23 mouse cellular contexts compared by ENCODE assay signal in genomic region chr9:118198557-118198956, GRCm38 (mm10). TPM values are rescaled to one million over a fixed set of nuclear protein-coding genes. Genes with fewer than 3 reads are reported as not detected.
DNase-seq lines count a peak whose midpoint lies in the region; ATAC-seq and TF ChIP-seq lines count a peak whose summit lies in the region.
"Had no signal": no experiment of that assay in that cellular context is flagged by ENCODE, and none has a peak within 500 bp of the region (broad histone marks: within the 10 kb centered on the region; RNA-seq: fewer than 3 reads in every experiment).

No protein-coding gene starts in this region.

- no peak for ATAC-seq in megakaryocyte, adult 5-6 weeks (ENCODE audit: poor library complexity, severe bottlenecking)
- ATAC-seq in midbrain, embryonic 13.5 days = 0 out of 2 replicates have a peak, but pooled peaks have one; percentile 20
- ATAC-seq in midbrain, embryonic 11.5 days (ENCODE audit: low FRiP score) = no peak
- ATAC-seq in frontal cortex, adult (ENCODE audit: low TSS enrichment) = no peak
- ATAC-seq: activated CD4-positive, CD25-positive, alpha-beta regulatory T cell, adult 4 months; CD4-positive, CD25-positive, alpha-beta regulatory T cell, adult 4 months; Patski had no signal

- H3K27ac ChIP-seq in midbrain, embryonic 13.5 days = no peak overlapping the region
- H3K27ac ChIP-seq in midbrain, embryonic 11.5 days (ENCODE audit: low read depth, low read length) = no peak overlapping the region
- no peak overlapping the region for H3K27ac ChIP-seq in MEL (ENCODE audit: control insufficient read depth, low read depth, low read length)

- no peak for TF ChIP-seq CTCF in MEL (IDR thresholded peaks at IDR 0.05 in 2 of 3, conservative IDR thresholded peaks at IDR 0.05 in 1 of 3; ENCODE audit: control insufficient read depth in 1 of 3, insufficient read depth in 1 of 3, low read depth in 2 of 3, low read length in 3 of 3, poor library complexity in 1 of 3, severe bottlenecking in 1 of 3)

- no peak for TF ChIP-seq EP300 in MEL (IDR thresholded peaks at IDR 0.05; ENCODE audit: low read depth in 1 of 2, low read length in 2 of 2)

- TF ChIP-seq POLR2A in MEL (IDR thresholded peaks at IDR 0.05; ENCODE audit: control insufficient read depth in 1 of 2, insufficient read depth in 1 of 2, low read depth in 1 of 2, low read length in 2 of 2, poor library complexity in 1 of 2) = no peak

- WGBS in midbrain, embryonic 13.5 days = 89% methylated on average over 1 of the region's 1 CpGs
- 97% methylated on average over 1 of the region's 1 CpGs for WGBS in midbrain, embryonic 11.5 days

- peak overlapping the region; percentile 74 for H3K4me3 ChIP-seq in megakaryocyte, embryonic 14.5 days (replicated peaks)
- no peak overlapping the region for H3K4me3 ChIP-seq in midbrain, embryonic 13.5 days (replicated peaks)
- no peak overlapping the region for H3K4me3 ChIP-seq in midbrain, embryonic 11.5 days (ENCODE audit: low read depth, low read length)
- H3K4me3 ChIP-seq in MEL (ENCODE audit: control insufficient read depth in 1 of 2, insufficient read depth in 1 of 2, low read depth in 2 of 2, low read length in 2 of 2) = no peak overlapping the region

- no peak for TF ChIP-seq RAD21 in MEL (IDR thresholded peaks at IDR 0.05; ENCODE audit: low read depth, low read length)

- no peaks in the 10 kb centered on the region for H3K27me3 ChIP-seq in megakaryocyte, embryonic 14.5 days (replicated peaks)
- no peaks in the 10 kb centered on the region for H3K27me3 ChIP-seq in midbrain, embryonic 13.5 days
- no peaks in the 10 kb centered on the region for H3K27me3 ChIP-seq in midbrain, embryonic 11.5 days (ENCODE audit: control insufficient read depth, insufficient read depth, low read length)
- H3K27me3 ChIP-seq in MEL (ENCODE audit: control insufficient read depth in 1 of 2, insufficient read depth in 2 of 2, low read length in 2 of 2) = no peaks in the 10 kb centered on the region
- H3K27me3 ChIP-seq: CH12.LX had no signal

- no peak overlapping the region for H3K9ac ChIP-seq in midbrain, embryonic 13.5 days (replicated peaks)
- no peak overlapping the region for H3K9ac ChIP-seq in midbrain, embryonic 11.5 days (ENCODE audit: low read length)
- no peak overlapping the region for H3K9ac ChIP-seq in MEL (ENCODE audit: control insufficient read depth, low read depth, low read length, poor library complexity, severe bottlenecking)

- no peaks in the 10 kb centered on the region for H3K9me3 ChIP-seq in megakaryocyte, embryonic 14.5 days
- H3K9me3 ChIP-seq in midbrain, embryonic 13.5 days = no peaks in the 10 kb centered on the region
- no peaks in the 10 kb centered on the region for H3K9me3 ChIP-seq in midbrain, embryonic 11.5 days (ENCODE audit: control insufficient read depth, low read length)
- no peaks in the 10 kb centered on the region for H3K9me3 ChIP-seq in MEL (replicated peaks; ENCODE audit: insufficient read depth, low read length)

- H3K79me2 ChIP-seq in MEL (ENCODE audit: control insufficient read depth, insufficient read depth, low read length, poor library complexity) = no peaks in the 10 kb centered on the region

- no peak overlapping the region for H3K4me2 ChIP-seq in midbrain, embryonic 13.5 days (replicated peaks)
- no peak overlapping the region for H3K4me2 ChIP-seq in midbrain, embryonic 11.5 days

- intact Hi-C loops in heart, postnatal 25 days (cut with DNase I) = no loop called here

- peaks cover 2% of the 10 kb centered on the region; the same call in 1 of the 2 replicates for H3K4me1 ChIP-seq in megakaryocyte, embryonic 14.5 days
- H3K4me1 ChIP-seq in midbrain, embryonic 13.5 days (replicated peaks) = peaks cover 9% of the 10 kb centered on the region
- no peaks in the 10 kb centered on the region for H3K4me1 ChIP-seq in midbrain, embryonic 11.5 days (ENCODE audit: control insufficient read depth, insufficient read depth, low read length)
- no peaks in the 10 kb centered on the region for H3K4me1 ChIP-seq in MEL (ENCODE audit: control insufficient read depth in 1 of 2, insufficient read depth in 2 of 2, low read length in 2 of 2)

- peak; percentile 53 for DNase-seq in heart, adult 11 months
- no peak for DNase-seq in heart, postnatal 25 days (ENCODE audit: low spot score)
- no peak for DNase-seq in midbrain, embryonic 11.5 days (ENCODE audit: low spot score, missing footprints)
- DNase-seq in MEL (ENCODE audit: low read depth, low spot score) = no peak
- DNase-seq: adrenal gland, adult 2 months; adrenal gland, adult 8-10 months; adrenal gland, postnatal 10 days; adrenal gland, postnatal 14 days; adrenal gland, postnatal 25 days; adrenal gland, postnatal 36 days; B cell, adult 2 months; cerebellum, adult 11 months; cerebellum, adult 11-12 months; cerebellum, adult 18-20 months had no signal

- no peaks in the 10 kb centered on the region for H3K36me3 ChIP-seq in megakaryocyte, embryonic 14.5 days (replicated peaks; ENCODE audit: low read length)
- no peaks in the 10 kb centered on the region for H3K36me3 ChIP-seq in midbrain, embryonic 13.5 days
- no peaks in the 10 kb centered on the region for H3K36me3 ChIP-seq in midbrain, embryonic 11.5 days (ENCODE audit: control insufficient read depth, insufficient read depth, low read length)
- no peaks in the 10 kb centered on the region for H3K36me3 ChIP-seq in MEL (ENCODE audit: control insufficient read depth in 1 of 2, insufficient read depth in 2 of 2, low read length in 2 of 2)
- H3K36me3 ChIP-seq: G1E had no signal

TF ChIP-seq in MEL, 35 proteins besides CTCF, POLR2A, EP300 and RAD21:
- TF ChIP-seq GATA1 (IDR thresholded peaks at IDR 0.05; ENCODE audit: low read depth, low read length) = no peak
- no peak for TF ChIP-seq TCF12 (IDR thresholded peaks at IDR 0.05; ENCODE audit: low read depth, low read length)
- TF ChIP-seq ZNF384 (IDR thresholded peaks at IDR 0.05; ENCODE audit: low read depth, low read length) = no peak
- no peak for TF ChIP-seq MAZ (IDR thresholded peaks at IDR 0.05; ENCODE audit: low read depth, low read length)
- TF ChIP-seq KAT2A (conservative IDR thresholded peaks at IDR 0.05; ENCODE audit: low read depth, low read length) = no peak
- TF ChIP-seq POLR2AphosphoS5 (IDR thresholded peaks at IDR 0.05; ENCODE audit: borderline replicate concordance, low read depth, low read length) = peak; percentile 81; the same call in 1 of the 2 replicates
- no peak for TF ChIP-seq ZKSCAN1 (IDR thresholded peaks at IDR 0.05; ENCODE audit: low read depth, low read length)
- TF ChIP-seq ELF1 (IDR thresholded peaks at IDR 0.05; ENCODE audit: low read depth, low read length) = no peak

RNA-seq across cellular contexts. Expression of gene Cmc1, which starts 48.6 kb away (rescaled TPM):
- 10 to 100 TPM; 24.2 to 24.4 TPM for total RNA-seq in heart, postnatal 25 days (2021)
- 2.6 and 11.6 TPM in 2 replicates for polyA plus RNA-seq in megakaryocyte, embryonic 14.5 days (2012; ENCODE audit: insufficient read depth, low replicate concordance)
- total RNA-seq in megakaryocyte, adult 5-6 weeks (2015) = 46.5 and 55.2 TPM in 2 replicates
- 38.6 and 41.7 TPM in 2 replicates for total RNA-seq in megakaryocyte, adult 5-6 weeks (2017)
- polyA plus RNA-seq in midbrain, embryonic 13.5 days (2015; fragmentation: Nextera tagmentation; extraction: Ambion mirVana) = 45.9 and 48.5 TPM in 2 replicates
- 40.1 and 41.5 TPM in 2 replicates for polyA plus RNA-seq in midbrain, embryonic 11.5 days (2014; fragmentation: Nextera tagmentation; extraction: Ambion mirVana)
- 26.7 and 35.9 TPM in 2 replicates for total RNA-seq in MEL (2012; rRNA removed)
- polyA plus RNA-seq in MEL (2012; ENCODE audit: insufficient read depth in 1 of 2, insufficient read length in 2 of 2, low read depth in 1 of 2, low replicate concordance in 2 of 2, missing spikeins in 1 of 2) = 10 to 100 TPM in 1 of 2 experiments, not detected in 1; 36.0 TPM
